Mouse (Mus musculus) cortical plate, adult 2 months (tissue): ENCODE measurements around the gene Disc1.

ENCODE experiments used
- CTCF ChIP-seq: fragments of 200-500 bp; IDR thresholded peaks from 2 replicates; pipeline ENCODE4 v1.5.1; 2011; ENCODE audit warnings: mild to moderate bottlenecking, control low read depth, low read length; ENCODE audit not compliant: insufficient read depth; ENCODE audit errors: extremely low read depth
- POLR2A ChIP-seq: fragments of 200-500 bp; IDR thresholded peaks from 2 replicates; pipeline ENCODE4 v1.6.1; 2011; ENCODE audit warnings: mild to moderate bottlenecking, low read length, control low read depth; ENCODE audit not compliant: insufficient read depth; ENCODE audit errors: extremely low read depth

DNA sequence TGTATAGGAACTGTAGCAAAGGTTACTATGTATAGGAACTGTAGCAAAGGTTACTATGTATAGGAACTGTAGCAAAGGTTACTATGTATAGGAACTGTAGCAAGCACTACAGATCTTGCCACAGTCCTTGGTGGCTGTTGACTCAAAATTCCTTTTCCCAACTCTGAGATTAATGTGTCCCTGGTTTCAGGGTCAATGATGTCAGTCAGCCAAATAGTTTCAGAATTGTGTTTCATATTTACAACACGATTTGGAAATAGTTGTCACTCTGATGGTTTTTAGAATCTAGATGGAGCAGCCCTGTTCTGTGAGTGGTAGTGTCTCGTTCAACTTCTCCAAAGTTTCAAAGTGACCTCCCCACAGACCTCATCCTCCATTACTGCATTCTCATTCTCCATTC is 117.5 kb downstream of the Disc1 start:
- no peak for TF ChIP-seq CTCF
- TF ChIP-seq POLR2A: no peak
